24 mouse cellular contexts compared by ENCODE assay signal in genomic region chr5:92085821-92086550, GRCm38 (mm10). TPM values are rescaled to one million over a fixed set of nuclear protein-coding genes. Genes with fewer than 3 reads are reported as not detected.
A peak's percentile ranks its signal among the peaks of the same experiment; 100 is the strongest.
DNase-seq lines count a peak whose midpoint lies in the region; ATAC-seq and TF ChIP-seq lines count a peak whose summit lies in the region.
"Had no signal": no experiment of that assay in that cellular context is flagged by ENCODE, and none has a peak within 500 bp of the region (broad histone marks: within the 10 kb centered on the region; RNA-seq: fewer than 3 reads in every experiment).

No protein-coding gene starts in this region.

- H3K9ac ChIP-seq in lung, postnatal 0 days (replicated peaks; ENCODE audit: low read depth), result no peak overlapping the region
- H3K9ac ChIP-seq: embryonic facial prominence, embryonic 15.5 days; forebrain, embryonic 15.5 days; hindbrain, embryonic 14.5 days; intestine, embryonic 15.5 days had no signal

- WGBS in lung, postnatal 0 days, result 77% methylated on average over 7 of the region's 7 CpGs

- TF ChIP-seq CTCF in lung, postnatal 0 days (IDR thresholded peaks at IDR 0.05), result no peak

- DNase-seq in adrenal gland, adult 2 months, result peak; percentile 60
- DNase-seq in adrenal gland, postnatal 25 days, result no peak
- DNase-seq in gastrocnemius, adult 18-20 months (ENCODE audit: low spot score), result peak; percentile 48
- DNase-seq in gastrocnemius, adult 8-10 months (ENCODE audit: low spot score in 2 of 2), result no peak
- DNase-seq in lung, postnatal 0 days (ENCODE audit: low spot score), result peak; percentile 22
- DNase-seq in lung, postnatal 10 days, result no peak
- peak; percentile 37 for DNase-seq in skeletal muscle tissue, adult 2 months (ENCODE audit: low read depth, low spot score)
- DNase-seq: B cell, adult 2 months; cerebellum, adult 18-20 months; cerebellum, postnatal 10 days; embryo, embryonic 11 days; gastrocnemius, postnatal 25 days; heart, adult 18-20 months; heart, postnatal 14 days; kidney, adult 18-20 months had no signal

- no peak for TF ChIP-seq EP300 in lung, postnatal 0 days (IDR thresholded peaks at IDR 0.05)

- H3K27me3 ChIP-seq in lung, postnatal 0 days (replicated peaks; ENCODE audit: insufficient read depth, low read length), result no peaks in the 10 kb centered on the region
- H3K27me3 ChIP-seq: embryonic facial prominence, embryonic 15.5 days; forebrain, embryonic 15.5 days; intestine, embryonic 15.5 days had no signal

- H3K4me1 ChIP-seq in lung, postnatal 0 days (ENCODE audit: insufficient read depth, low read depth, low read length), result peaks cover 5% of the 10 kb centered on the region; the same call in 1 of the 2 replicates

- no peak overlapping the region for H3K4me2 ChIP-seq in lung, postnatal 0 days (replicated peaks; ENCODE audit: low read depth, low read length)
- H3K4me2 ChIP-seq: embryonic facial prominence, embryonic 15.5 days; forebrain, embryonic 15.5 days; hindbrain, embryonic 14.5 days; intestine, embryonic 15.5 days had no signal

- H3K4me3 ChIP-seq in lung, postnatal 0 days (ENCODE audit: low read depth, low read length), result no peak overlapping the region
- H3K4me3 ChIP-seq: embryonic facial prominence, embryonic 15.5 days; erythroblast, embryonic 14.5 days; forebrain, embryonic 15.5 days; heart, embryonic 10.5 days; intestine, embryonic 15.5 days had no signal

- ATAC-seq in lung, postnatal 0 days, result no peak
- no peak for ATAC-seq in megakaryocyte-erythroid progenitor cell, adult 5-6 weeks (replicated peaks; ENCODE audit: low FRiP score, low TSS enrichment, poor library complexity, severe bottlenecking)
- ATAC-seq: CD4-positive, CD25-positive, alpha-beta regulatory T cell, adult 4 months; forebrain, embryonic 15.5 days; intestine, embryonic 15.5 days had no signal

- H3K27ac ChIP-seq in lung, postnatal 0 days (ENCODE audit: low read length), result no peak overlapping the region
- H3K27ac ChIP-seq: embryonic facial prominence, embryonic 15.5 days; forebrain, embryonic 15.5 days; heart, embryonic 10.5 days; hindbrain, embryonic 14.5 days; intestine, embryonic 15.5 days had no signal

- no peaks in the 10 kb centered on the region for H3K9me3 ChIP-seq in lung, postnatal 0 days (ENCODE audit: low read length)
- H3K9me3 ChIP-seq: embryonic facial prominence, embryonic 15.5 days; forebrain, embryonic 15.5 days; heart, embryonic 10.5 days; intestine, embryonic 15.5 days had no signal

- H3K36me3 ChIP-seq in lung, postnatal 0 days (ENCODE audit: insufficient read depth, low read length), result no peaks in the 10 kb centered on the region
- H3K36me3 ChIP-seq: embryonic facial prominence, embryonic 15.5 days; forebrain, embryonic 15.5 days; heart, embryonic 10.5 days; intestine, embryonic 15.5 days had no signal

RNA-seq across cellular contexts. Expression of gene G3bp2, which starts 2.5 kb away (rescaled TPM):
- total RNA-seq in adrenal gland, adult 2 months (2021), result 100 to 1,000 TPM; 142 to 168 TPM
- polyA plus RNA-seq in adrenal gland, adult 2 months (2012; rRNA removed), result 9.7 and 12.5 TPM in 2 replicates
- 133 and 158 TPM in 2 replicates for total RNA-seq in adrenal gland, postnatal 25 days (2021)
- 10 to 100 TPM; 58.2 to 61.5 TPM for total RNA-seq in gastrocnemius, adult 18-20 months (2021)
- total RNA-seq in gastrocnemius, adult 8-10 months (2022), result 10 to 100 TPM; 53.3 to 63.2 (median 60.7) TPM
- 95.2 and 102 TPM in 2 replicates for polyA plus RNA-seq in lung, postnatal 0 days (2015; fragmentation: Nextera tagmentation; extraction: Ambion mirVana)
- total RNA-seq in megakaryocyte-erythroid progenitor cell, adult 5-6 weeks (2014; fragmentation: Nextera tagmentation), result 58.2 and 67.8 TPM in 2 replicates
- 89.5 and 117 TPM in 2 replicates for total RNA-seq in megakaryocyte-erythroid progenitor cell, adult 5-6 weeks (2017)

RNA-seq across cellular contexts. Expression of gene Cdkl2, which starts 42.3 kb away (rescaled TPM):
- 1 to 10 TPM; 4.9 to 6.9 TPM for total RNA-seq in adrenal gland, adult 2 months (2021)
- polyA plus RNA-seq in adrenal gland, adult 2 months (2012; rRNA removed), result 0.60 and 0.62 TPM in 2 replicates
- 4.6 and 6.5 TPM in 2 replicates for total RNA-seq in adrenal gland, postnatal 25 days (2021)
- 1 to 10 TPM; 4.7 to 6.6 TPM for total RNA-seq in gastrocnemius, adult 18-20 months (2021)
- total RNA-seq in gastrocnemius, adult 8-10 months (2022), result 1 to 10 TPM; 4.2 to 7.5 (median 5.7) TPM
- 5.1 and 6.2 TPM in 2 replicates for polyA plus RNA-seq in lung, postnatal 0 days (2015; fragmentation: Nextera tagmentation; extraction: Ambion mirVana)
- total RNA-seq in megakaryocyte-erythroid progenitor cell, adult 5-6 weeks (2014; fragmentation: Nextera tagmentation), result not detected in 2 replicates
- 0.14 and 0.72 TPM in 2 replicates for total RNA-seq in megakaryocyte-erythroid progenitor cell, adult 5-6 weeks (2017)
- total RNA-seq: hematopoietic stem cell, adult 5-6 weeks had no signal
- polyA plus RNA-seq: erythroblast, embryonic 14.5 days had no signal

RNA-seq across cellular contexts. Expression of gene Uso1, which starts 51.8 kb away (rescaled TPM):
- 100 to 1,000 TPM in 1 of 2 experiments, 10 to 100 TPM in 1; 88.8 to 113 TPM for total RNA-seq in adrenal gland, adult 2 months (2021)
- polyA plus RNA-seq in adrenal gland, adult 2 months (2012; rRNA removed), result 22.8 and 35.4 TPM in 2 replicates
- total RNA-seq in adrenal gland, postnatal 25 days (2021), result 82.9 and 84.1 TPM in 2 replicates
- 10 to 100 TPM; 68.3 to 72.6 TPM for total RNA-seq in gastrocnemius, adult 18-20 months (2021)
- total RNA-seq in gastrocnemius, adult 8-10 months (2022), result 10 to 100 TPM; 68.9 to 76.0 (median 74.1) TPM
- polyA plus RNA-seq in lung, postnatal 0 days (2015; fragmentation: Nextera tagmentation; extraction: Ambion mirVana), result 28.8 and 31.7 TPM in 2 replicates
- total RNA-seq in megakaryocyte-erythroid progenitor cell, adult 5-6 weeks (2014; fragmentation: Nextera tagmentation), result 39.3 and 42.0 TPM in 2 replicates
- 12.2 and 13.4 TPM in 2 replicates for total RNA-seq in megakaryocyte-erythroid progenitor cell, adult 5-6 weeks (2017)

Comparison
In these comparisons a context has a peak if more than half of its experiments do, and no peak if none do; other contexts are left out.
1. DNase-seq: peak in adrenal gland, adult 2 months (single experiment), gastrocnemius, adult 18-20 months (single experiment), lung, postnatal 0 days (single experiment) and skeletal muscle tissue, adult 2 months (single experiment); none in adrenal gland, postnatal 25 days (single experiment), gastrocnemius, adult 8-10 months (0 of 2) and lung, postnatal 10 days (single experiment).